Mouse (Mus musculus) limb, embryonic 10.5 days (tissue): ENCODE measurements around the gene Krt24. TPM values are rescaled to one million over a fixed set of nuclear protein-coding genes. Genes with fewer than 3 reads are reported as not detected.
"Not testable (repeated sequence)": the region's sequence is repeated elsewhere in the genome, so short reads cannot be mapped to it uniquely, and the experiment has no call there.

Experiments
- DNase-seq: peaks from one replicate; pipeline ENCODE4 v3.0.0-alpha.2; 2017; ENCODE audit warnings: low spot score
- H3K27ac ChIP-seq: fragments of 300-500 bp; sonication (generic); 2 replicates; pipeline ENCODE4 v1.5.1; 2016; ENCODE audit warnings: mild to moderate bottlenecking
- H3K27me3 ChIP-seq: fragments of 300-500 bp; sonication (generic); 2 replicates; pipeline ENCODE4 v1.6.1; 2016; ENCODE audit warnings: low read depth, mild to moderate bottlenecking; ENCODE audit not compliant: poor library complexity, severe bottlenecking
- H3K36me3 ChIP-seq: fragments of 300-500 bp; sonication (generic); 2 replicates; pipeline ENCODE4 v1.6.1; 2016; ENCODE audit warnings: mild to moderate bottlenecking, moderate library complexity
- H3K4me1 ChIP-seq: fragments of 300-500 bp; sonication (generic); 2 replicates; pipeline ENCODE4 v1.6.1; 2016
- H3K4me3 ChIP-seq: fragments of 300-500 bp; sonication (generic); 2 replicates; pipeline ENCODE4 v1.5.1; 2016; ENCODE audit warnings: mild to moderate bottlenecking, moderate library complexity
- H3K9me3 ChIP-seq: fragments of 300-500 bp; sonication (generic); replicated peaks from 2 replicates; pipeline ENCODE4 v1.6.1; 2016; ENCODE audit warnings: mild to moderate bottlenecking
- WGBS: fragments of 180-500 bp; shearing (Covaris S2); methylation state at CpG from one replicate; pipeline ENCODE4 v1.1.7; 2016; 5-methylcytosine and 5-hydroxymethylcytosine counted together
- polyA plus RNA-seq: library from polyadenylated mRNA; unstranded; fragments of >200 nt; fragmentation: Nextera tagmentation; extraction: Ambion mirVana; gene quantifications from 2 replicates; pipeline ENCODE4 v1.2.1, GENCODE M21; 2016

Krt24 gene
- polyA plus RNA-seq, 1 experiment from 2014 or later: 0.23 TPM

- Histone ChIP-seq H3K4me3 (no peak overlapping the region), H3K9me3 (no peaks in the 10 kb centered on the region), H3K27ac (no peak overlapping the region), H3K36me3 (no peaks in the 10 kb centered on the region), H3K27me3 (no peaks in the 10 kb centered on the region; the same call in 1 of the 2 replicates), H3K4me1 (peaks cover under 1% of the 10 kb centered on the region)
- DNase-seq: no peak
- 64% methylated on average over 4 of the region's 4 CpGs for WGBS
Measured at GRCm38 (mm10) chr11:99249115-99249514, 35.9 kb downstream of the Krt24 start.

- Histone ChIP-seq H3K9me3 (no peaks in the 10 kb centered on the region), H3K27me3 (no peaks in the 10 kb centered on the region; the same call in 1 of the 2 replicates), H3K36me3 (no peaks in the 10 kb centered on the region), H3K4me3 (no peak overlapping the region), H3K4me1 (peaks cover 7% of the 10 kb centered on the region), H3K27ac (no peak overlapping the region)
- no peak for DNase-seq
- 87% methylated on average over 4 of the region's 4 CpGs for WGBS
Measured at GRCm38 (mm10) chr11:99247916-99248315, 37.1 kb downstream of the Krt24 start.

GRCm38 (mm10) chr11:99244519-99244918, 40.5 kb downstream of the Krt24 start:
- H3K27ac ChIP-seq, H3K27me3 ChIP-seq, H3K4me1 ChIP-seq, H3K36me3 ChIP-seq, H3K9me3 ChIP-seq, H3K4me3 ChIP-seq, DNase-seq: not testable (repeated sequence)
- WGBS: 47% methylated on average over 3 of the region's 3 CpGs

GRCm38 (mm10) chr11:99243820-99244374, 41.2 kb downstream of the Krt24 start, which contains the start of gene Krt222:
Krt222 (minus strand) TSS chr11:99244085.
- 8% methylated on average over 17 of the region's 17 CpGs for WGBS
- H3K9me3 ChIP-seq: no peaks in the 10 kb centered on the region
- no peaks in the 10 kb centered on the region; the same call in 1 of the 2 replicates for H3K27me3 ChIP-seq
- peak within 1 kb of the TSS; percentile 40 for H3K4me3 ChIP-seq
- H3K4me1 ChIP-seq: peaks cover 7% of the 10 kb centered on the region
- peak; percentile 35 for DNase-seq
- no peaks in the 10 kb centered on the region for H3K36me3 ChIP-seq
- H3K27ac ChIP-seq: no peak within 1 kb of the TSS

GRCm38 (mm10) chr11:99243200-99243819, 41.8 kb downstream of the Krt24 start:
- Histone ChIP-seq H3K9me3 (no peaks in the 10 kb centered on the region), H3K27me3 (no peaks in the 10 kb centered on the region; the same call in 1 of the 2 replicates), H3K4me3 (peak overlapping the region; percentile 40), H3K27ac (no peak overlapping the region), H3K36me3 (no peaks in the 10 kb centered on the region), H3K4me1 (peaks cover 10% of the 10 kb centered on the region)
- WGBS: 54% methylated on average over 3 of the region's 3 CpGs
- no peak for DNase-seq

GRCm38 (mm10) chr11:99242056-99242455, 43.0 kb downstream of the Krt24 start:
- Histone ChIP-seq H3K27me3 (no peaks in the 10 kb centered on the region; the same call in 1 of the 2 replicates), H3K4me1 (peaks cover 14% of the 10 kb centered on the region), H3K9me3 (no peaks in the 10 kb centered on the region), H3K27ac (no peak overlapping the region), H3K36me3 (no peaks in the 10 kb centered on the region), H3K4me3 (no peak overlapping the region)
- DNase-seq: no peak
- 74% methylated on average over 5 of the region's 5 CpGs for WGBS

- Histone ChIP-seq H3K27me3 (no peaks in the 10 kb centered on the region), H3K36me3 (no peaks in the 10 kb centered on the region), H3K27ac (no peak overlapping the region), H3K4me1 (0 out of 2 replicates have a peak, but pooled peaks cover 7% of the 10 kb centered on the region), H3K4me3 (no peak overlapping the region), H3K9me3 (no peaks in the 10 kb centered on the region)
- no peak for DNase-seq
- 65% methylated on average over 14 of the region's 14 CpGs for WGBS
Measured at GRCm38 (mm10) chr11:99238468-99238867, 46.6 kb downstream of the Krt24 start.

GRCm38 (mm10) chr11:99231049-99231816, 53.8 kb downstream of the Krt24 start:
- Histone ChIP-seq H3K4me3 (peak overlapping the region; percentile 93), H3K9me3 (no peaks in the 10 kb centered on the region), H3K27ac (peak overlapping the region; percentile 100), H3K27me3 (no peaks in the 10 kb centered on the region), H3K4me1 (peaks cover 20% of the 10 kb centered on the region), H3K36me3 (peaks cover 20% of the 10 kb centered on the region)
- DNase-seq: no peak
- 31% methylated on average over 15 of the region's 15 CpGs for WGBS

- H3K4me1 ChIP-seq: peaks cover 20% of the 10 kb centered on the region
- no peaks in the 10 kb centered on the region for H3K9me3 ChIP-seq
- no peaks in the 10 kb centered on the region for H3K27me3 ChIP-seq
- H3K27ac ChIP-seq: peak within 1 kb of the TSS; percentile 100
- WGBS: under 1% methylated on average over 87 of the region's 87 CpGs
- H3K4me3 ChIP-seq: peak within 1 kb of the TSS; percentile 93
- H3K36me3 ChIP-seq: peaks cover 28% of the 10 kb centered on the region
- DNase-seq: peak; percentile 87
Measured at GRCm38 (mm10) chr11:99230261-99231048, 54.6 kb downstream of the Krt24 start, which contains the start of gene Smarce1. Smarce1 (minus strand) TSS chr11:99231017.

Other genes with a start within 250 kb of the Krt24 start
- gene Igfbp4, start 244.0 kb downstream of the Krt24 start, polyA plus RNA-seq: 899 and 1,008 TPM in 2 replicates
- gene Tns4, start 196.0 kb downstream of the Krt24 start, polyA plus RNA-seq: 0.74 and 1.4 TPM in 2 replicates
- gene Ccr7, start 130.2 kb downstream of the Krt24 start, polyA plus RNA-seq: 0.82 and 1.3 TPM in 2 replicates
- gene Smarce1, start 54.2 kb downstream of the Krt24 start, polyA plus RNA-seq: 352 and 394 TPM in 2 replicates
- 0.20 and 0.25 TPM in 2 replicates for gene Krt222, start 41.2 kb downstream of the Krt24 start, polyA plus RNA-seq
- not detected in 2 replicates for gene Krt25, start 37.7 kb upstream of the Krt24 start, polyA plus RNA-seq
- not detected in 2 replicates for gene Krt26, start 52.7 kb upstream of the Krt24 start, polyA plus RNA-seq
- gene Krt27, start 65.8 kb upstream of the Krt24 start, polyA plus RNA-seq: not detected in 2 replicates
- gene Krt28, start 89.6 kb upstream of the Krt24 start, polyA plus RNA-seq: 0.11 and 0.20 TPM in 2 replicates
- gene Krt10, start 104.1 kb upstream of the Krt24 start, polyA plus RNA-seq: 18.7 and 20.5 TPM in 2 replicates
- not detected in 2 replicates for gene Krt12, start 137.0 kb upstream of the Krt24 start, polyA plus RNA-seq
- 0.26 and 0.59 TPM in 2 replicates for gene Krt20, start 152.9 kb upstream of the Krt24 start, polyA plus RNA-seq
- gene Krt23, start 207.9 kb upstream of the Krt24 start, polyA plus RNA-seq: 0.81 and 1.4 TPM in 2 replicates
- 0.16 and 0.20 TPM in 2 replicates for gene Krt39, start 236.1 kb upstream of the Krt24 start, polyA plus RNA-seq